Comparison of ENCODE assay signal across 8 mouse cellular contexts in genomic region chr1:132008881-132009644, GRCm38 (mm10). TPM values are rescaled to one million over a fixed set of nuclear protein-coding genes. Genes with fewer than 3 reads are reported as not detected.
DNase-seq lines count a peak whose midpoint lies in the region; ATAC-seq and TF ChIP-seq lines count a peak whose summit lies in the region.

No protein-coding gene starts in this region.

- no peaks in the 10 kb centered on the region for H3K9me3 ChIP-seq in forebrain, embryonic 15.5 days
- H3K9me3 ChIP-seq in midbrain, embryonic 10.5 days (replicated peaks): no peaks in the 10 kb centered on the region

- 14% methylated on average over 8 of the region's 8 CpGs for WGBS in heart, adult 2 months
- 29% methylated on average over 8 of the region's 8 CpGs for WGBS in forebrain, embryonic 15.5 days
- 50% methylated on average over 8 of the region's 8 CpGs for WGBS in midbrain, embryonic 10.5 days

- H3K27me3 ChIP-seq in heart, adult 2 months (ENCODE audit: control insufficient read depth, insufficient read depth, low read length): no peaks in the 10 kb centered on the region
- H3K27me3 ChIP-seq in forebrain, embryonic 15.5 days: no peaks in the 10 kb centered on the region
- no peaks in the 10 kb centered on the region for H3K27me3 ChIP-seq in midbrain, embryonic 10.5 days (ENCODE audit: low read depth, poor library complexity, severe bottlenecking)

- H3K9ac ChIP-seq in heart, adult 2 months (ENCODE audit: low read depth, low read length): peak overlapping the region; percentile 42
- peak overlapping the region; percentile 90; the same call in 1 of the 2 replicates for H3K9ac ChIP-seq in forebrain, embryonic 15.5 days (replicated peaks)

- H3K4me2 ChIP-seq in forebrain, embryonic 15.5 days (replicated peaks): peak overlapping the region; percentile 63

- peak overlapping the region; percentile 100 for H3K27ac ChIP-seq in heart, adult 2 months
- no peak overlapping the region for H3K27ac ChIP-seq in forebrain, embryonic 15.5 days (replicated peaks)
- 0 out of 2 replicates have a peak overlapping the region, but pooled peaks have one; percentile 99 for H3K27ac ChIP-seq in midbrain, embryonic 10.5 days (replicated peaks)

- H3K4me3 ChIP-seq in heart, adult 2 months: peak overlapping the region; percentile 93
- H3K4me3 ChIP-seq in forebrain, embryonic 15.5 days: peak overlapping the region; percentile 78
- peak overlapping the region; percentile 92 for H3K4me3 ChIP-seq in midbrain, embryonic 10.5 days

- TF ChIP-seq POLR2A in heart, adult 2 months (IDR thresholded peaks at IDR 0.05; ENCODE audit: insufficient read depth, low read depth, low read length): no peak

- peaks cover 7% of the 10 kb centered on the region for H3K79me2 ChIP-seq in heart, adult 2 months (replicated peaks; ENCODE audit: control insufficient read depth, insufficient read depth, low read length)

- DNase-seq in heart, adult 2 months: no peak
- no peak for DNase-seq in heart, postnatal 36 days
- peak; percentile 75 for DNase-seq in A20 (ENCODE audit: low read depth, low spot score)
- DNase-seq in midbrain, embryonic 10.5 days (ENCODE audit: low spot score): no peak
- DNase-seq in embryo, embryonic 10 days (ENCODE audit: low spot score): no peak
- DNase-seq in cerebellum, postnatal 14 days: no peak
- DNase-seq in gastrocnemius, postnatal 25 days: no peak

- intact Hi-C loops in heart, adult 2 months (cut with DNase I): loop anchor here (1.0 to 10.0 kb wide), 2 partner anchors 31 to 316 kb away; no protein-coding TSS in a partner anchor
- intact Hi-C loops in heart, postnatal 36 days (cut with DNase I): loop anchor here (10.0 kb wide), 1 partner anchor 306 kb away; the partner anchor contains the start of gene Nuak2

- peaks cover 14% of the 10 kb centered on the region for H3K36me3 ChIP-seq in heart, adult 2 months (ENCODE audit: control insufficient read depth, insufficient read depth, low read length)
- H3K36me3 ChIP-seq in forebrain, embryonic 15.5 days: no peaks in the 10 kb centered on the region
- peaks cover 5% of the 10 kb centered on the region for H3K36me3 ChIP-seq in midbrain, embryonic 10.5 days

- peaks cover 23% of the 10 kb centered on the region for H3K4me1 ChIP-seq in heart, adult 2 months (ENCODE audit: control insufficient read depth, insufficient read depth, low read length)
- H3K4me1 ChIP-seq in forebrain, embryonic 15.5 days: peaks cover 23% of the 10 kb centered on the region
- peaks cover 27% of the 10 kb centered on the region for H3K4me1 ChIP-seq in midbrain, embryonic 10.5 days

- ATAC-seq in forebrain, embryonic 15.5 days (replicated peaks): no peak

- no peak for TF ChIP-seq CTCF in heart, adult 2 months (IDR thresholded peaks at IDR 0.05)

- TF ChIP-seq EP300 in heart, adult 2 months (IDR thresholded peaks at IDR 0.05; ENCODE audit: insufficient read depth, low read depth, low read length): no peak

RNA-seq across cellular contexts. Expression of gene Elk4, which starts 1.7 kb away (rescaled TPM):
- 10 to 100 TPM; 76.5 to 77.4 TPM for total RNA-seq in heart, adult 2 months (2021)
- polyA plus RNA-seq in heart, adult 2 months (2012; rRNA removed): 20.8 and 32.7 TPM in 2 replicates
- total RNA-seq in heart, postnatal 36 days (2021): 10 to 100 TPM; 91.5 to 91.8 TPM
- polyA plus RNA-seq in forebrain, embryonic 15.5 days (2015; fragmentation: Nextera tagmentation; extraction: Ambion mirVana): 12.0 and 14.6 TPM in 2 replicates
- polyA plus RNA-seq in midbrain, embryonic 10.5 days (2016; fragmentation: Nextera tagmentation; extraction: Ambion mirVana): 12.5 and 13.3 TPM in 2 replicates
- total RNA-seq in gastrocnemius, postnatal 25 days (2021): 10 to 100 TPM; 59.2 to 59.9 TPM

RNA-seq across cellular contexts. Expression of gene Slc45a3, which starts 46.3 kb away (rescaled TPM):
- 1 to 10 TPM; 3.8 to 7.0 TPM for total RNA-seq in heart, adult 2 months (2021)
- 5.5 and 6.4 TPM in 2 replicates for polyA plus RNA-seq in heart, adult 2 months (2012; rRNA removed)
- total RNA-seq in heart, postnatal 36 days (2021): 1 to 10 TPM; 4.2 to 4.3 TPM
- 1.8 and 2.4 TPM in 2 replicates for polyA plus RNA-seq in forebrain, embryonic 15.5 days (2015; fragmentation: Nextera tagmentation; extraction: Ambion mirVana)
- 18.6 and 22.3 TPM in 2 replicates for polyA plus RNA-seq in midbrain, embryonic 10.5 days (2016; fragmentation: Nextera tagmentation; extraction: Ambion mirVana)
- total RNA-seq in gastrocnemius, postnatal 25 days (2021): 1 to 10 TPM; 1.3 to 1.6 TPM

RNA-seq across cellular contexts. Expression of gene Mfsd4a, which starts 58.8 kb away (rescaled TPM):
- total RNA-seq in heart, adult 2 months (2021): 1 to 10 TPM; 1.4 to 1.6 TPM
- 3.0 and 3.6 TPM in 2 replicates for polyA plus RNA-seq in heart, adult 2 months (2012; rRNA removed)
- 1 to 10 TPM; 1.4 to 2.3 TPM for total RNA-seq in heart, postnatal 36 days (2021)
- polyA plus RNA-seq in forebrain, embryonic 15.5 days (2015; fragmentation: Nextera tagmentation; extraction: Ambion mirVana): 8.8 and 8.9 TPM in 2 replicates
- polyA plus RNA-seq in midbrain, embryonic 10.5 days (2016; fragmentation: Nextera tagmentation; extraction: Ambion mirVana): 8.1 and 12.1 TPM in 2 replicates
- total RNA-seq in gastrocnemius, postnatal 25 days (2021): 1 to 10 TPM; 2.4 to 3.9 TPM
